Mouse (Mus musculus) heart, postnatal 14 days (tissue): ENCODE results near the gene Cmc1. TPM values are rescaled to one million over a fixed set of nuclear protein-coding genes. Genes with fewer than 3 reads are reported as not detected.

ENCODE experiments used
- DNase-seq, 2 experiments: peaks; one replicate each; pipeline ENCODE4 v3.0.0; 2021 to 2022
- intact Hi-C: fragments of 180-260 bp; cut with DNase I; formaldehyde crosslinking; loops from one replicate; pipeline ENCODE4 v1.15.1; 2025
- total RNA-seq, 2 experiments: library from RNA; stranded (reverse); gene quantifications; 2 replicates each; pipeline ENCODE4 v1.2.3; 2021

Cmc1 gene
- total RNA-seq, 2 experiments from 2014 or later, result 22.0 to 22.5 TPM

DNA sequence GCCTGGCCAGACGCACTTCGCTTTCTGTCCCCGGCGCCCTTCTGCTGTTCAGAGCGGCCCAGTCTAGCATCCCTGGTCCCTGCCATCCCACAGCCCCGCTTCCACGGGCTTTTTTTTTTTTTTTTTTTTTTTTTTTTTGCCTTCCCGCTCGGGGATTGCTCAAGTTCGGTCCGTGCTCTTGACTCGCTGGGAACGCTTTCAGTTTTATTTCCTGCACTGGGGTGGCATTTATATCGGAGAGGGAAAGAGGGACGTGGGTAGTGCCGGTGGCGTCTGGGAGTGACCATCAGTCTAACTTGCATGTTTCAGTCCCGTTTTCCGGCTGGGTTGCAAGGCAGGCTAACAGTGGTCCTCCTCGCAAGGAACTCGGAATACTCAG lies 109.0 kb downstream of the Cmc1 start:
- no peak for DNase-seq
- intact Hi-C loops, result loop anchor here (5.0 kb wide), 1 partner anchor 111 kb away; the partner anchor contains the start of gene Cmc1

- DNase-seq, result peak; percentile 99
- intact Hi-C loops, result loop anchor here (5.0 kb wide), 1 partner anchor 112 kb away; the partner anchor contains the start of gene Cmc1
Measured at GRCm38 (mm10) chr9:118040218-118041021, 109.6 kb downstream of the Cmc1 start, which contains the start of gene Azi2. TSS of gene Azi2 (plus strand) at chr9:118040499.

GRCm38 (mm10) chr9:118034990-118035389 lies 115.0 kb downstream of the Cmc1 start:
- intact Hi-C loops, result no loop called here
- DNase-seq, result no peak

- DNase-seq, result no peak
- intact Hi-C loops, result no loop called here
Measured at GRCm38 (mm10) chr9:118031694-118032093, 118.3 kb downstream of the Cmc1 start.

DNA sequence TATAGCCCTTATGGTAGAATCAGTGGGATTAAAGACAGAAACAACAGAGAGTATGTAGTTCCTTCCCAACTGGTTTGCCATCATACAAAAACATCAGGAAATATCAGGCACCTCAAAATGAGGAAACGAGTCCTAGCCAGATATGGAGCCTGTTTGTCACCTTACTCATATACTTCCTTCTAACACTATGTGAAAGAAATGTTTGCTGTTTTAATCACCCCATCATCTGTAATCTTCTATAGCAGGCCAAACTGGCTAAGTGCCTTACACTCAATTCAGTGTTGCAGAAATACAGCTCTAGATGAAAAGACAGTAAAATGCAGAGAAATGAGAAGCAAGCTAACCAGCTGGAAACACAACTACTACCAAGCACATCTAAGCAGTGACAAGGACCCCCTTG lies 119.7 kb downstream of the Cmc1 start:
- intact Hi-C loops, result no loop called here
- no peak for DNase-seq

GRCm38 (mm10) chr9:118029490-118029889 lies 120.5 kb downstream of the Cmc1 start:
- intact Hi-C loops, result no loop called here
- no peak for DNase-seq

DNA sequence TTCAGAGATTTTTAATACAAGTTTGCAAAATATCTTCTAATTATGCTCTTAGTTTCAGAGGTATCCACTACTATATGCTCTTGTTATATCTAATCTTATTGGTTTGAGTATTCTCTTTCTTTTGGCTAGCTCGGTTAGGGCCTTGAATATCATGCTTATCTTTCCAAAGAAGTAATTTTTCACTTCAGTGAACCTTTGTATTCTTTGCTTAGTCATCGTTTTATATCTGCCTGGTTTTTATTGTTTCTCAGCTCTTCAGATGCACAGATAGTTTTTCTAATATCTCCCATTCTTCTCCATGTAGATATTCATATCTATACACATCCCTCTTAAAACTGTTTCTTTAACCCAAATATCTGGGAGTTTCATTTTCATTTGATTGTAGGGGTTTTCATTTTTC lies 125.0 kb downstream of the Cmc1 start:
- no peak for DNase-seq
- intact Hi-C loops, result no loop called here

Other genes with a start within 250 kb of the Cmc1 start
- gene Azi2, start 109.7 kb downstream of the Cmc1 start, total RNA-seq, result 10 to 100 TPM; 67.3 to 72.1 TPM